Mouse (Mus musculus): ENCODE measurements at regions not wholly inside any gene's neighbourhood (a gene's known extent, or its start where the extent isn't known, plus 50 kb on each side); places are given as distances from the start of the nearest gene placed in this dataset.
"Not testable (repeated sequence)": the region's sequence is repeated elsewhere in the genome, so short reads cannot be mapped to it uniquely, and the experiment has no call there.

- no peak for DNase-seq (ENCODE audit: low spot score in 2 of 2)
Observed at GRCm38 (mm10) chr1:80969927-80970326, 106.8 kb upstream of the Nyap2 start.

- no peak for DNase-seq (ENCODE audit: low spot score in 2 of 2)
Observed at GRCm38 (mm10) chr1:80969194-80969593, 107.6 kb upstream of the Nyap2 start.

- DNase-seq (ENCODE audit: low spot score in 2 of 2) = no peak
Observed at GRCm38 (mm10) chr1:80965792-80966191, 111.0 kb upstream of the Nyap2 start.

GRCm38 (mm10) chr1:80964376-80964775 is 112.4 kb upstream of the Nyap2 start:
- DNase-seq (ENCODE audit: low spot score in 2 of 2) = peak in 1 of 2 experiments; percentile 7

- peak; percentile 14 to 79 for DNase-seq (ENCODE audit: low spot score in 2 of 2)
Observed at GRCm38 (mm10) chr1:80963838-80964237, 112.9 kb upstream of the Nyap2 start.

GRCm38 (mm10) chr1:80950406-80950805 is 126.3 kb upstream of the Nyap2 start:
- DNase-seq (ENCODE audit: low spot score in 2 of 2) = no peak

- not testable (repeated sequence) for DNase-seq (ENCODE audit: low spot score in 2 of 2)
Observed at GRCm38 (mm10) chr1:80946049-80946448, 130.7 kb upstream of the Nyap2 start.

- no peak for DNase-seq (ENCODE audit: low spot score in 2 of 2)
Observed at GRCm38 (mm10) chr1:80939372-80939771, 137.4 kb upstream of the Nyap2 start.

- DNase-seq (ENCODE audit: low spot score in 2 of 2) = no peak
Observed at GRCm38 (mm10) chr1:80899281-80899680, 141.0 kb upstream of the Dock10 start.

- DNase-seq (ENCODE audit: low spot score in 2 of 2) = no peak
Observed at GRCm38 (mm10) chr1:80874140-80874849, 116.0 kb upstream of the Dock10 start.

GRCm38 (mm10) chr1:80873596-80873995 is 115.3 kb upstream of the Dock10 start:
- no peak for DNase-seq (ENCODE audit: low spot score in 2 of 2)

GRCm38 (mm10) chr1:80868805-80869204 is 110.5 kb upstream of the Dock10 start:
- no peak for DNase-seq (ENCODE audit: low spot score in 2 of 2)

GRCm38 (mm10) chr1:80856981-80857380 is 98.7 kb upstream of the Dock10 start:
- no peak for DNase-seq (ENCODE audit: low spot score in 2 of 2)

GRCm38 (mm10) chr1:80854945-80855656 is 96.8 kb upstream of the Dock10 start:
- no peak for DNase-seq (ENCODE audit: low spot score in 2 of 2)

- peak; percentile 37 to 75 for DNase-seq (ENCODE audit: low spot score in 2 of 2)
Observed at GRCm38 (mm10) chr1:80854289-80854701, 96.0 kb upstream of the Dock10 start.

GRCm38 (mm10) chr1:80852761-80853160 is 94.4 kb upstream of the Dock10 start:
- peak; percentile 17 to 34 for DNase-seq (ENCODE audit: low spot score in 2 of 2)

- peak in 1 of 2 experiments; percentile 68 for DNase-seq (ENCODE audit: low spot score in 2 of 2)
Observed at GRCm38 (mm10) chr1:80830196-80830794, 72.0 kb upstream of the Dock10 start.

GRCm38 (mm10) chr1:80826383-80826782 is 68.1 kb upstream of the Dock10 start:
- no peak for DNase-seq (ENCODE audit: low spot score in 2 of 2)

GRCm38 (mm10) chr1:80823953-80824352 is 65.6 kb upstream of the Dock10 start:
- DNase-seq (ENCODE audit: low spot score in 2 of 2) = peak in 1 of 2 experiments; percentile 36

GRCm38 (mm10) chr1:80822185-80822584 is 63.9 kb upstream of the Dock10 start:
- DNase-seq (ENCODE audit: low spot score in 2 of 2) = no peak

GRCm38 (mm10) chr1:80812906-80813305 is 54.6 kb upstream of the Dock10 start:
- no peak for DNase-seq (ENCODE audit: low spot score in 2 of 2)

Measured in layer of hippocampus, adult 18-20 months (tissue).